Mouse (Mus musculus): ENCODE measurements around the gene Ap1g2. TPM values are rescaled to one million over a fixed set of nuclear protein-coding genes. Genes with fewer than 3 reads are reported as not detected.

Gene Ap1g2
- polyA plus RNA-seq, 1 experiment from 2014 or later = 18.9 TPM

GRCm38 (mm10) chr14:55109048-55109873 is 2.9 kb upstream of the Ap1g2 start:
- H3K4me3 ChIP-seq = no peak overlapping the region
- no peaks in the 10 kb centered on the region for H3K9me3 ChIP-seq
- H3K4me1 ChIP-seq = peaks cover 36% of the 10 kb centered on the region
- no peak overlapping the region for H3K27ac ChIP-seq
- peaks cover 76% of the 10 kb centered on the region for H3K27me3 ChIP-seq (ENCODE audit: insufficient read depth, poor library complexity, severe bottlenecking)
- no peak for DNase-seq (ENCODE audit: low spot score)
- no peaks in the 10 kb centered on the region for H3K36me3 ChIP-seq
- 15% methylated on average over 21 of the region's 21 CpGs for WGBS

- H3K27me3 ChIP-seq (ENCODE audit: insufficient read depth, poor library complexity, severe bottlenecking) = peaks cover 76% of the 10 kb centered on the region
- 43% methylated on average over 9 of the region's 9 CpGs for WGBS
- no peak for DNase-seq (ENCODE audit: low spot score)
Observed at GRCm38 (mm10) chr14:55108202-55108870, 1.9 kb upstream of the Ap1g2 start.

GRCm38 (mm10) chr14:55106990-55107389 is 597 bp upstream of the Ap1g2 start:
- peaks cover 29% of the 10 kb centered on the region for H3K4me1 ChIP-seq
- no peak for DNase-seq (ENCODE audit: low spot score)
- H3K27me3 ChIP-seq (ENCODE audit: insufficient read depth, poor library complexity, severe bottlenecking) = peaks cover 73% of the 10 kb centered on the region
- H3K9me3 ChIP-seq = no peaks in the 10 kb centered on the region
- H3K36me3 ChIP-seq = peaks cover 13% of the 10 kb centered on the region; the same call in 1 of the 2 replicates
- no peak overlapping the region for H3K4me3 ChIP-seq
- WGBS = 76% methylated on average over 8 of the region's 8 CpGs
- H3K27ac ChIP-seq = no peak overlapping the region

More at GRCm38 (mm10) chr14:55108202-55108870, 1.9 kb upstream of the Ap1g2 start:
- Histone ChIP-seq H3K4me3 (no peak overlapping the region), H3K9me3 (no peaks in the 10 kb centered on the region), H3K27ac (no peak overlapping the region), H3K36me3 (peaks cover 2% of the 10 kb centered on the region; the same call in 1 of the 2 replicates), H3K4me1 (peaks cover 29% of the 10 kb centered on the region)

GRCm38 (mm10) chr14:55105386-55105785 is 1.0 kb downstream of the Ap1g2 start:
- H3K4me3 ChIP-seq = peak overlapping the region; percentile 69
- 3% methylated on average over 7 of the region's 7 CpGs for WGBS
- H3K27me3 ChIP-seq (ENCODE audit: insufficient read depth, poor library complexity, severe bottlenecking) = peaks cover 57% of the 10 kb centered on the region
- peaks cover 34% of the 10 kb centered on the region for H3K4me1 ChIP-seq
- peaks cover 13% of the 10 kb centered on the region; the same call in 1 of the 2 replicates for H3K36me3 ChIP-seq
- peak overlapping the region; percentile 86 for H3K27ac ChIP-seq
- DNase-seq (ENCODE audit: low spot score) = no peak
- no peaks in the 10 kb centered on the region for H3K9me3 ChIP-seq

GRCm38 (mm10) chr14:55104365-55104764 is 2.0 kb downstream of the Ap1g2 start:
- Histone ChIP-seq H3K4me3 (no peak overlapping the region), H3K9me3 (no peaks in the 10 kb centered on the region), H3K4me1 (peaks cover 32% of the 10 kb centered on the region), H3K27me3 (ENCODE audit: insufficient read depth, poor library complexity, severe bottlenecking) (peaks cover 47% of the 10 kb centered on the region), H3K36me3 (peaks cover 13% of the 10 kb centered on the region; the same call in 1 of the 2 replicates), H3K27ac (no peak overlapping the region)
- 81% methylated on average over 18 of the region's 18 CpGs for WGBS
- DNase-seq (ENCODE audit: low spot score) = no peak

- Histone ChIP-seq H3K36me3 (peaks cover 30% of the 10 kb centered on the region), H3K9me3 (no peaks in the 10 kb centered on the region), H3K27me3 (ENCODE audit: insufficient read depth, poor library complexity, severe bottlenecking) (peaks cover 26% of the 10 kb centered on the region), H3K4me3 (no peak overlapping the region), H3K4me1 (peaks cover 26% of the 10 kb centered on the region), H3K27ac (no peak overlapping the region)
- no peak for DNase-seq (ENCODE audit: low spot score)
- 76% methylated on average over 15 of the region's 15 CpGs for WGBS
Observed at GRCm38 (mm10) chr14:55102253-55102785, 4.1 kb downstream of the Ap1g2 start.

GRCm38 (mm10) chr14:55101592-55101991 is 4.8 kb downstream of the Ap1g2 start:
- no peak overlapping the region for H3K27ac ChIP-seq
- H3K4me1 ChIP-seq = peaks cover 33% of the 10 kb centered on the region
- H3K36me3 ChIP-seq = peaks cover 33% of the 10 kb centered on the region
- WGBS = 47% methylated on average over 4 of the region's 4 CpGs
- DNase-seq (ENCODE audit: low spot score) = no peak
- no peaks in the 10 kb centered on the region for H3K9me3 ChIP-seq
- no peak overlapping the region for H3K4me3 ChIP-seq
- H3K27me3 ChIP-seq (ENCODE audit: insufficient read depth, poor library complexity, severe bottlenecking) = peaks cover 22% of the 10 kb centered on the region

- Histone ChIP-seq H3K36me3 (peaks cover 28% of the 10 kb centered on the region), H3K27me3 (ENCODE audit: insufficient read depth, poor library complexity, severe bottlenecking) (peaks cover 7% of the 10 kb centered on the region), H3K9me3 (no peaks in the 10 kb centered on the region), H3K27ac (no peak overlapping the region), H3K4me1 (peaks cover 33% of the 10 kb centered on the region), H3K4me3 (no peak overlapping the region)
- DNase-seq (ENCODE audit: low spot score) = no peak
- 53% methylated on average over 4 of the region's 4 CpGs for WGBS
Observed at GRCm38 (mm10) chr14:55098067-55098466, 8.3 kb downstream of the Ap1g2 start.

GRCm38 (mm10) chr14:55097646-55098045 is 8.7 kb downstream of the Ap1g2 start:
- H3K9me3 ChIP-seq = no peaks in the 10 kb centered on the region
- H3K4me3 ChIP-seq = no peak overlapping the region
- H3K27me3 ChIP-seq (ENCODE audit: insufficient read depth, poor library complexity, severe bottlenecking) = peaks cover 3% of the 10 kb centered on the region; the same call in 1 of the 2 replicates
- peaks cover 33% of the 10 kb centered on the region for H3K4me1 ChIP-seq
- no peak for DNase-seq (ENCODE audit: low spot score)
- peaks cover 25% of the 10 kb centered on the region for H3K36me3 ChIP-seq
- WGBS = 65% methylated on average over 10 of the region's 10 CpGs
- H3K27ac ChIP-seq = peak overlapping the region; percentile 36; the same call in 1 of the 2 replicates

GRCm38 (mm10) chr14:55096573-55097087 is 9.8 kb downstream of the Ap1g2 start:
- Histone ChIP-seq H3K27me3 (ENCODE audit: insufficient read depth, poor library complexity, severe bottlenecking) (no peaks in the 10 kb centered on the region; the same call in 1 of the 2 replicates), H3K4me1 (peaks cover 38% of the 10 kb centered on the region), H3K27ac (0 out of 2 replicates have a peak overlapping the region, but pooled peaks have one; percentile 49), H3K9me3 (no peaks in the 10 kb centered on the region), H3K36me3 (peaks cover 20% of the 10 kb centered on the region), H3K4me3 (no peak overlapping the region)
- WGBS = 52% methylated on average over 9 of the region's 9 CpGs
- DNase-seq (ENCODE audit: low spot score) = no peak

- Histone ChIP-seq H3K27ac (peak overlapping the region; percentile 94), H3K27me3 (ENCODE audit: insufficient read depth, poor library complexity, severe bottlenecking) (no peaks in the 10 kb centered on the region; the same call in 1 of the 2 replicates), H3K9me3 (no peaks in the 10 kb centered on the region), H3K4me1 (peaks cover 42% of the 10 kb centered on the region), H3K4me3 (peak overlapping the region; percentile 73), H3K36me3 (peaks cover 20% of the 10 kb centered on the region)
- no peak for DNase-seq (ENCODE audit: low spot score)
- 59% methylated on average over 12 of the region's 12 CpGs for WGBS
Observed at GRCm38 (mm10) chr14:55095671-55096070, 10.7 kb downstream of the Ap1g2 start.

GRCm38 (mm10) chr14:55095263-55095662 is 11.1 kb downstream of the Ap1g2 start:
- H3K9me3 ChIP-seq = no peaks in the 10 kb centered on the region
- peaks cover 43% of the 10 kb centered on the region for H3K4me1 ChIP-seq
- no peaks in the 10 kb centered on the region; the same call in 1 of the 2 replicates for H3K27me3 ChIP-seq (ENCODE audit: insufficient read depth, poor library complexity, severe bottlenecking)
- DNase-seq (ENCODE audit: low spot score) = no peak
- H3K4me3 ChIP-seq = peak overlapping the region; percentile 73
- peaks cover 20% of the 10 kb centered on the region for H3K36me3 ChIP-seq
- peak overlapping the region; percentile 94 for H3K27ac ChIP-seq
- WGBS = 64% methylated on average over 9 of the region's 9 CpGs
